Mouse (Mus musculus): Measurements from ENCODE around the gene Zc3hc1. TPM values are rescaled to one million over a fixed set of nuclear protein-coding genes. Genes with fewer than 3 reads are reported as not detected.

Gene Zc3hc1
- not detected in 2 replicates for polyA plus RNA-seq (2012; ENCODE audit: insufficient read depth, insufficient read length, low replicate concordance, missing spikeins)

- WGBS, result 15% methylated on average over 33 of the region's 33 CpGs
- Histone ChIP-seq H3K27ac (ENCODE audit: insufficient read depth, low read depth, low read length) (0 out of 2 replicates have a peak within 1 kb of the TSS, but pooled peaks have one; percentile 32), H3K4me1 (ENCODE audit: control insufficient read depth, insufficient read depth, low read length) (no peaks in the 10 kb centered on the region), H3K4me3 (ENCODE audit: insufficient read depth, low read depth, low read length) (peak within 1 kb of the TSS; percentile 94)
- TF ChIP-seq CTCF (IDR thresholded peaks at IDR 0.05; ENCODE audit: insufficient read depth, low read depth, low read length) (no peak), POLR2A (IDR thresholded peaks at IDR 0.05; ENCODE audit: insufficient read depth, low read depth, low read length) (peak; percentile 67)
These were observed at the start of gene Zc3hc1 for GRCm38 (mm10) chr6:30390714-30391697. TSS of gene Zc3hc1 (minus strand) at chr6:30391028.

- 92% methylated on average over 10 of the region's 10 CpGs for WGBS
- no peak overlapping the region for H3K4me3 ChIP-seq (ENCODE audit: insufficient read depth, low read depth, low read length)
- H3K4me1 ChIP-seq (ENCODE audit: control insufficient read depth, insufficient read depth, low read length), result no peaks in the 10 kb centered on the region
- TF ChIP-seq POLR2A (IDR thresholded peaks at IDR 0.05; ENCODE audit: insufficient read depth, low read depth, low read length), result no peak
- TF ChIP-seq CTCF (IDR thresholded peaks at IDR 0.05; ENCODE audit: insufficient read depth, low read depth, low read length), result no peak
- no peak overlapping the region for H3K27ac ChIP-seq (ENCODE audit: insufficient read depth, low read depth, low read length)
These were observed 48.7 kb upstream of the Zc3hc1 start for GRCm38 (mm10) chr6:30439576-30439975.

DNA sequence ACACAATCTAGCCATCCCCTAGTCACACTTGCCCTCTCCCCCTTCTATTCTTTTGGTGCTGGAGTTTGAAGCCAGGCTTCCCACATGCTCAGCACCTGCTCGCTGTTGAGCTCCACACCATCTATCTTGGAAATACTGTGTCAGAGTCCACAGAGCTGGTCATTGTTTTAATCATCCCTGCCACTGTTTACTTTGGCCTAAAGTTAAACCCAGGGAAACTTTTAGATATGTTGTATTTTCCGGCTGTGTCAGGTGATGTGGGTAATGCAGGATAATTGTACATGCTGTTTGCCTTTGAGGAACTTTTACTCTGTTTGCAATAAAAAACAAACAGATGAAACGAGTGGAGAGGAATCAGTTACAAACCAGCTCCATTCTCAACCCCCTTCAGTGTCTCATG, 46.2 kb upstream of the Zc3hc1 start:
- no peaks in the 10 kb centered on the region for H3K4me1 ChIP-seq (ENCODE audit: control insufficient read depth, insufficient read depth, low read length)
- H3K27ac ChIP-seq (ENCODE audit: insufficient read depth, low read depth, low read length), result no peak overlapping the region
- TF ChIP-seq POLR2A (IDR thresholded peaks at IDR 0.05; ENCODE audit: insufficient read depth, low read depth, low read length) (no peak), CTCF (IDR thresholded peaks at IDR 0.05; ENCODE audit: insufficient read depth, low read depth, low read length) (no peak)
- H3K4me3 ChIP-seq (ENCODE audit: insufficient read depth, low read depth, low read length), result no peak overlapping the region
- WGBS, result 68% methylated on average over 3 of the region's 3 CpGs

DNA sequence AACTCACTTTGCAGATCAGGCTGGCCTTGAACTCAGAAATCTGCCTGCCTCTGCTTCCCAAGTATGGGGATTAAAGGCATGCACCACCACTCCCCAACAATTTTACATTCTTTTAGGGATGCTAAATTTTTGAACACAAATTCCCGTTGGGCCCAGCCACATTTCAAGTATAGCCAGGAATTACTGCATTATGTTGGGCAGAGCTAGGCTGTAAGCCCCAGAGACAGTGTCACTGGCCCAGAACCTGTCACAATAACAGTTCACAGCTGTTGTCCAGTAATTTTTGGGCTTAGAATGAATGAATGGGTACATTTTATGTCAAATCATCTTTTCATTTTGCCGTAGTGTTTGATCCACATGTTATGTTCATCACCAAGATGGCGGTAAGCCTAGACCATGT, 45.6 kb upstream of the Zc3hc1 start:
- TF ChIP-seq CTCF (IDR thresholded peaks at IDR 0.05; ENCODE audit: insufficient read depth, low read depth, low read length) (no peak), POLR2A (IDR thresholded peaks at IDR 0.05; ENCODE audit: insufficient read depth, low read depth, low read length) (no peak)
- Histone ChIP-seq H3K4me3 (ENCODE audit: insufficient read depth, low read depth, low read length) (no peak overlapping the region), H3K4me1 (ENCODE audit: control insufficient read depth, insufficient read depth, low read length) (no peaks in the 10 kb centered on the region), H3K27ac (ENCODE audit: insufficient read depth, low read depth, low read length) (no peak overlapping the region)
- 94% methylated on average over 3 of the region's 3 CpGs for WGBS

- TF ChIP-seq CTCF (IDR thresholded peaks at IDR 0.05; ENCODE audit: insufficient read depth, low read depth, low read length) (no peak), POLR2A (IDR thresholded peaks at IDR 0.05; ENCODE audit: insufficient read depth, low read depth, low read length) (no peak)
- H3K4me3 ChIP-seq (ENCODE audit: insufficient read depth, low read depth, low read length), result no peak overlapping the region
- WGBS, result 79% methylated on average over 3 of the region's 3 CpGs
- no peak overlapping the region for H3K27ac ChIP-seq (ENCODE audit: insufficient read depth, low read depth, low read length)
- no peaks in the 10 kb centered on the region for H3K4me1 ChIP-seq (ENCODE audit: control insufficient read depth, insufficient read depth, low read length)
These were observed 41.8 kb upstream of the Zc3hc1 start for GRCm38 (mm10) chr6:30432461-30433192.

DNA sequence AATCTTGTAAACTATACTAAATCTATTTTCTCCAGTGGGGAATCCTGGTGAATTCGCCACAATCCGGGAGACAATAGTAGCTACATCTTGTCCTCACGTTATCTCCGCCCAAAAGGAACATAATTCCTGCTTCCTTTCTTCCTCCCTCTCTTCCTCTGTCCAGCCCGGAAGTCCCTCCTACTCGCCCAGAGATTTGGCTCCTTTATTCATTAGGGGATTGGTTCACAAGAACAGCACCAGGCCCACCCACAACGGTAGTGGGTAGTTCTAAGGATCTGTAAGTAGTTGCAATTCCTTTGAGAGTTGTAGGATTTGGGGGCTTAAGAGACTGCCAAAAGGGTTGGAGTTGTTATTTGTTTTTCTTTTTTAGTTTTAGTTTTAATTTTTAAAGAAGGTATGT, 26.0 kb upstream of the Zc3hc1 start:
- TF ChIP-seq CTCF (IDR thresholded peaks at IDR 0.05; ENCODE audit: insufficient read depth, low read depth, low read length) (no peak), POLR2A (IDR thresholded peaks at IDR 0.05; ENCODE audit: insufficient read depth, low read depth, low read length) (no peak)
- WGBS, result 84% methylated on average over 7 of the region's 7 CpGs
- peaks cover 4% of the 10 kb centered on the region; the same call in 1 of the 2 replicates for H3K4me1 ChIP-seq (ENCODE audit: control insufficient read depth, insufficient read depth, low read length)
- no peak overlapping the region for H3K27ac ChIP-seq (ENCODE audit: insufficient read depth, low read depth, low read length)
- H3K4me3 ChIP-seq (ENCODE audit: insufficient read depth, low read depth, low read length), result no peak overlapping the region

- Histone ChIP-seq H3K4me3 (ENCODE audit: insufficient read depth, low read depth, low read length) (no peak overlapping the region), H3K27ac (ENCODE audit: insufficient read depth, low read depth, low read length) (no peak overlapping the region), H3K4me1 (ENCODE audit: control insufficient read depth, insufficient read depth, low read length) (peaks cover 4% of the 10 kb centered on the region; the same call in 1 of the 2 replicates)
- WGBS, result 83% methylated on average over 2 of the region's 2 CpGs
- no peak for TF ChIP-seq POLR2A (IDR thresholded peaks at IDR 0.05; ENCODE audit: insufficient read depth, low read depth, low read length)
- no peak for TF ChIP-seq CTCF (IDR thresholded peaks at IDR 0.05; ENCODE audit: insufficient read depth, low read depth, low read length)
These were observed 25.3 kb upstream of the Zc3hc1 start for GRCm38 (mm10) chr6:30416126-30416525.

GRCm38 (mm10) chr6:30411311-30411710, 20.5 kb upstream of the Zc3hc1 start:
- 66% methylated on average over 4 of the region's 4 CpGs for WGBS
- Histone ChIP-seq H3K27ac (ENCODE audit: insufficient read depth, low read depth, low read length) (no peak overlapping the region), H3K4me1 (ENCODE audit: control insufficient read depth, insufficient read depth, low read length) (0 out of 2 replicates have a peak, but pooled peaks cover 2% of the 10 kb centered on the region), H3K4me3 (ENCODE audit: insufficient read depth, low read depth, low read length) (no peak overlapping the region)
- TF ChIP-seq POLR2A (IDR thresholded peaks at IDR 0.05; ENCODE audit: insufficient read depth, low read depth, low read length), result no peak
- no peak for TF ChIP-seq CTCF (IDR thresholded peaks at IDR 0.05; ENCODE audit: insufficient read depth, low read depth, low read length)

All from olfactory bulb, adult 2 months (tissue).